Mouse (Mus musculus): ENCODE data around the gene Asgr1. TPM values are rescaled to one million over a fixed set of nuclear protein-coding genes. Genes with fewer than 3 reads are reported as not detected.
A peak's percentile ranks its signal among the peaks of the same experiment; 100 is the strongest.
"Not testable (repeated sequence)": the region's sequence is repeated elsewhere in the genome, so short reads cannot be mapped to it uniquely, and the experiment has no call there.

Gene Asgr1
- polyA plus RNA-seq, 1 experiment = 3.5 TPM

DNA sequence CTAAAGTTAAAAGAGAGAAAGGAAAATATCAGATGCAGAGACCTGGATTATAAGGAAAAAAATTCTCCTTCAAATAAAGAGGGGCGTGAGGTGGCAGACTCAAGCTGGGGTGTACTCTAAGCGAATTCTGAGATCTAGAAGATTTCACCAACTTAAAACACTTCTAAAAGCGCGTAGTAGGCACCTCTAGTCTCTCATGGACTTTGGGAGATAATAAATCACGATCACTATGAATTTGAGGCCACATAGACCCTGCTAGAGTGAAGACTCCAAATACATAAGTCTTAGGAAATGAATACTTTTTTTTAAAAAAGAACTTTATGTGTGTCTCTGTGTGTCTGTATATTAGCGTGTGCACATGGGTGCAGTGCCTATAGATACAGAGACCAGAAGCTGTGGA is 38.2 kb upstream of the Asgr1 start:
- TF ChIP-seq CTCF (IDR thresholded peaks at IDR 0.05; ENCODE audit: extremely low read depth, insufficient read depth, low read length) = no peak
- TF ChIP-seq POLR2A (IDR thresholded peaks at IDR 0.05; ENCODE audit: extremely low read depth, insufficient read depth, low read length) = no peak
- no peak overlapping the region for H3K27ac ChIP-seq (ENCODE audit: insufficient read depth, low read length)
- H3K4me1 ChIP-seq (ENCODE audit: control insufficient read depth, insufficient read depth, low read length) = peaks cover 4% of the 10 kb centered on the region; the same call in 1 of the 2 replicates
- peak overlapping the region; percentile 68; the same call in 1 of the 2 replicates for H3K4me3 ChIP-seq (ENCODE audit: insufficient read depth, low read length)

DNA sequence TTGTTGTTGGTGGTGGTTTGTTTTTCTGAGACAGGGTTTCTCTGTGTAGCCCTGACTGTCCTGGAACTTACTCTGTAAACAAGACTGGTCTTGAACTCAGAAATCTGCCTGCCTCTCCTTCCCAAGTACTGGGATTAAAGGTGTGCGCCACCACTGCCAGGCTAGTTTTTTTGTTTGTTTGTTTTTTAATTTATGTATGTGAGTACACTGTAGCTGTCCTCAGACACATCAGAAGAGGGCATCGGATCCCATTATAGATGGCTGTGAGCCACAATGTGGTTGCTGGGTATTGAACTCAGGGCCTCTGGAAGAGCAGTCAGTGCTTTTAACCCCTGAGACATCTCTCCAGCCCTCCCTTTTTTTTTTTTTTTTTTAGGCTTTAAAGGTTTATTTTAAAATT is 37.7 kb upstream of the Asgr1 start:
- not testable (repeated sequence) for H3K4me1 ChIP-seq (ENCODE audit: control insufficient read depth, insufficient read depth, low read length); H3K27ac ChIP-seq (ENCODE audit: insufficient read depth, low read length); H3K4me3 ChIP-seq (ENCODE audit: insufficient read depth, low read length)

DNA sequence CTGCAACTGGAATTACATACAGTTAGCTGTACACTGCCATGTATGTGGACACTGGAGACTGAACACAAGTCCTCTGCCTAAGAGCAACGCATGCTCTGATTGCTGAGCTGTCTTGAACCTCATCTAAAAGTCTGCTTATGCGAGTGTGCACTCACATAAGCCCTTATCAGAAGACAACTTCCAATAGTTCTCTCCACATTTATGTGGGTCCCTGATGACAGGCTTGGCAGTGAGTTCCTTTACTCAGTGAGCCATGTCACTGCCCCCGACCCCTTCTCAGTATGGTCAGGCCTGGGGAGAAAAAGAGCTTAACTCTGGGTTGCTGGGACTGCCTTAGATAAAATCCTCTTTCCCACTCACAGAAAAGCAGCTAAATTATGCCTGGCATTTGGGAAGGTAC is 37.2 kb upstream of the Asgr1 start, which contains the start of gene Dlg4:
Gene Dlg4, plus strand, starts transcription at position 274 of the 400 bp plus-strand sequence.
- peak within 1 kb of the TSS; percentile 34 for H3K4me3 ChIP-seq (ENCODE audit: insufficient read depth, low read length)
- H3K27ac ChIP-seq (ENCODE audit: insufficient read depth, low read length) = peak within 1 kb of the TSS; percentile 13; the same call in 1 of the 2 replicates
- TF ChIP-seq POLR2A (IDR thresholded peaks at IDR 0.05; ENCODE audit: extremely low read depth, insufficient read depth, low read length) = no peak
- TF ChIP-seq CTCF (IDR thresholded peaks at IDR 0.05; ENCODE audit: extremely low read depth, insufficient read depth, low read length) = no peak
- peaks cover 4% of the 10 kb centered on the region; the same call in 1 of the 2 replicates for H3K4me1 ChIP-seq (ENCODE audit: control insufficient read depth, insufficient read depth, low read length)

DNA sequence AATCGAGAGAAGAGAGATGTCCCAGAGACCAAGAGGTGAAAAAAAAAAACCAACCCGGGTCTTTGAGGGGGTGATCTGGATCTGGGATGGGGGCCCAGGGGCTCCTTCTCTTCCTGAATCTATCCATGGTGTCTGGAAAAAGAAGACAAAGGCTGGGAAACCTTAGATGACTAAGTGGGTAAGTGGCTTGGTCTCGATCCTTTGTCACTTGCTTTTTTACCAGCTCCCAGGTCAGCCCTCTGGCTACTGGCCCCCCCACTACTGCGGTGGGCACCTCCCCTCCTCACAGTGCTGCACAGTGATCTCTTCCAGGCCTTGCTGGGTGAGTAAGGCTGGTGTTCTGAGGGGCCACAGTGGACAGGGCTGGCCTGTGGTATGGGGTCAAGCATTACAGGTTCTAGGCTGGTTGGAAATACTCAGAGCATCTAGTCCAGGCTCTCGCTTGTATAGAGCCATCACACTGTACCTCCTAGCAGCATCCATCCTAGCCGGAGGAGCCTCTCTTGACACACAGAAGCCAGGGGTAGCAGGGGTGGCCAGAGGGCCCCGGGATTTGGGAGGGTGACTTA is 36.6 kb upstream of the Asgr1 start:
- Histone ChIP-seq H3K4me3 (ENCODE audit: insufficient read depth, low read length) (peak overlapping the region; percentile 34; the same call in 1 of the 2 replicates), H3K4me1 (ENCODE audit: control insufficient read depth, insufficient read depth, low read length) (peaks cover 4% of the 10 kb centered on the region; the same call in 1 of the 2 replicates), H3K27ac (ENCODE audit: insufficient read depth, low read length) (0 out of 2 replicates have a peak overlapping the region, but pooled peaks have one; percentile 13)
- TF ChIP-seq CTCF (IDR thresholded peaks at IDR 0.05; ENCODE audit: extremely low read depth, insufficient read depth, low read length) = no peak
- no peak for TF ChIP-seq POLR2A (IDR thresholded peaks at IDR 0.05; ENCODE audit: extremely low read depth, insufficient read depth, low read length)

DNA sequence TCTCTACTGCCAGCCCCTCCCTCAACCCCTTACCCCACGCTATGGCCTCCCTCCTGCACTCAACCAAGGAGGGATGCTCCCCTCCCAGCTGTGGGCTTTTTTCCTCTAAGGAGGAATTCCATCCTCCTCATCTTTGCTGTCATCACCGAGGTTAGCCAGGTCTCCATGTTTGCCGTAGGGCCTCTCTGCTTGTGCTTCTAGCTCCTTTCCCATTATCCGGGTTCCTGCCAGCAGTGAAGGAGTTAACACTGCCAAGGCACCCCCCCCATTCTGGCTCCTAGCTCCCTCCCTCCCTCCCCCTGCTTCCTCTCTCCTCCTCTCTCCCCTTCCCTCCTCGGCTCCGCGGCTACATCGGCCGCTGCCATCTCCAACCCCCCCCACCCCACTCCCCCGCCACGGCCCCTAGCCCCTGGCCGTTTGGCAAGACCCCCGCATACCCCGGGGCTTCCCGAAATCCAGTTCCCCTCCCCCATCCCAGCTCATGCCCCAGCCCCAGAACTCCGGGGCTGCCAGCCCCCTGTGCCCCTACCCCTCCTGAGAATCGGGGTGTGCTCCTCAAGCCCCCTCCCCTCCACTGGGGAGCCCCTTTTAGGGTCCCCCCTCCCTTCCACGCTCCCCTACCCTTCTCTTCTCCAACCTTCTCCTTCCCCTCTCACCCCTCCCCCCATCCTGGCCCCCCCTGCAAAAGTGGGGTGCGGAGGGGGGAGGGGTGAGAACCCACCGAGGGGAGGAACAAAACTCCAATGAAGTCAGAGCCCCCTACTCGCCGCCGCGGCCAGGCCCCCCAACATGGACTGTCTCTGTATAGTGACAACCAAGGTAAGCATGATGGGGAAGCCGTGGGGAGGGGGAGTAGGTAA is 35.5 kb upstream of the Asgr1 start:
- Histone ChIP-seq H3K27ac (ENCODE audit: insufficient read depth, low read length) (peak overlapping the region; percentile 62), H3K4me1 (ENCODE audit: control insufficient read depth, insufficient read depth, low read length) (peaks cover 4% of the 10 kb centered on the region; the same call in 1 of the 2 replicates), H3K4me3 (ENCODE audit: insufficient read depth, low read length) (peak overlapping the region; percentile 34)
- TF ChIP-seq CTCF (IDR thresholded peaks at IDR 0.05; ENCODE audit: extremely low read depth, insufficient read depth, low read length) (no peak), POLR2A (IDR thresholded peaks at IDR 0.05; ENCODE audit: extremely low read depth, insufficient read depth, low read length) (peak; percentile 38; the same call in 1 of the 2 replicates)

DNA sequence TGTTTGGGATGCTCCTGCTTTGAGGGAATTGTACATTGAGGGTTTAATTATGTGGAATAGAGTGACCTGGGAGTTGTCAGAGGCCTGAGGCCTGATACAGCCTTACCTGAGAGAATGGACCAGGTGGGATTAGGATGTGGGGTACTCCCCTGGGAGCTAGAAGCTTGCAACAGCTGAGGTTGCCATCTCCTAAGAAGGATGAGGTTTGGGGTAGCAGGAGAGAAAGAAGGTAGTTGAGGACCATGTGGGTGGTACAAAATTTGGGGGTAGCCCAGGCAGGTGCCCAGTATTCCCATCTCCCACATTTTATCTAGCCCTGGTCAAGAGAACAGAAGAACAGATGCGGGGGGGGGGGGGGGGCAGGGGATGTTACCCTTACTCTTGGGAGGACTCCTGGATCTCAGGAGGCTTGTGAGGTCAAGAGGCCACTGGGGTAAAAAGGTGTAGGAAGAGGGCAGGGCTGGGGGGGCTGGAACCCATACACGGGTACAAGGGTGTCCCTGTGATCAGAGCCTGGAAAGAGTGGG is 34.3 kb upstream of the Asgr1 start:
- Histone ChIP-seq H3K4me1 (ENCODE audit: control insufficient read depth, insufficient read depth, low read length) (peaks cover 5% of the 10 kb centered on the region; the same call in 1 of the 2 replicates), H3K27ac (ENCODE audit: insufficient read depth, low read length) (peak overlapping the region; percentile 62; the same call in 1 of the 2 replicates)
- no peak for TF ChIP-seq CTCF (IDR thresholded peaks at IDR 0.05; ENCODE audit: extremely low read depth, insufficient read depth, low read length)
- no peak for TF ChIP-seq POLR2A (IDR thresholded peaks at IDR 0.05; ENCODE audit: extremely low read depth, insufficient read depth, low read length)

DNA sequence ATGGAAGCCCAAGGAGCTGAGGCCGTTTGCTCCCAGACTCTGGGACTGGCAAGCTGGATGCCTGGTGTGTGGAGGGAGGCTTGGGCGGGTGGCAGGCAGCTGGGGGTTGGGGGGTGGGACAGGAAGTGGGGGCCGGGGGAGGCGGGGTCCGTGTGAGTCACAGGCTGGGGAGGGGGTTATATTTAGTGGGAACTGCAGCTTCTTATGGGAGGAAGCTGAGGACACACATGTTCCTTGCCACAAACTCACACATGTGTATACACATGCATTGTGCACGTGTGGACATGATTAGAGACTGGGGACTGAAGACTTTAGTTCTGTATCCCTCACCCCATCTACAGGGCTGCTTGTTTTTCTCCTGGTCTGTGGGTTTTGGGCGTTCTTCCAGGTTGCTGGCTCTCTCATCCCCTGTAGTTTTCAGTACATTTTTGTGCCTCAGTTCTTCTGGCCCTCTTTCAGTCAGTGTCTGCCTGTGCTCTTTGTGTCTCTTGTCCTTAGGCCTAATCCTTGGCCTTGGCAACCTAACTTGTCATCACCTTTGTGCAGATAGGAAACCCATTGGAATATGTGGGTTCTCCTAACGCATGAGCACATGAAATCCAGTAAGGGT is 33.8 kb upstream of the Asgr1 start:
- peaks cover 3% of the 10 kb centered on the region; the same call in 1 of the 2 replicates for H3K4me1 ChIP-seq (ENCODE audit: control insufficient read depth, insufficient read depth, low read length)
- TF ChIP-seq CTCF (IDR thresholded peaks at IDR 0.05; ENCODE audit: extremely low read depth, insufficient read depth, low read length) (no peak), POLR2A (IDR thresholded peaks at IDR 0.05; ENCODE audit: extremely low read depth, insufficient read depth, low read length) (peak; percentile 60; the same call in 1 of the 2 replicates)
- peak overlapping the region; percentile 34 for H3K4me3 ChIP-seq (ENCODE audit: insufficient read depth, low read length)
- H3K27ac ChIP-seq (ENCODE audit: insufficient read depth, low read length) = peak overlapping the region; percentile 5; the same call in 1 of the 2 replicates

More for the DNA sequence above, 34.3 kb upstream of the Asgr1 start:
- peak overlapping the region; percentile 34 for H3K4me3 ChIP-seq (ENCODE audit: insufficient read depth, low read length)

DNA sequence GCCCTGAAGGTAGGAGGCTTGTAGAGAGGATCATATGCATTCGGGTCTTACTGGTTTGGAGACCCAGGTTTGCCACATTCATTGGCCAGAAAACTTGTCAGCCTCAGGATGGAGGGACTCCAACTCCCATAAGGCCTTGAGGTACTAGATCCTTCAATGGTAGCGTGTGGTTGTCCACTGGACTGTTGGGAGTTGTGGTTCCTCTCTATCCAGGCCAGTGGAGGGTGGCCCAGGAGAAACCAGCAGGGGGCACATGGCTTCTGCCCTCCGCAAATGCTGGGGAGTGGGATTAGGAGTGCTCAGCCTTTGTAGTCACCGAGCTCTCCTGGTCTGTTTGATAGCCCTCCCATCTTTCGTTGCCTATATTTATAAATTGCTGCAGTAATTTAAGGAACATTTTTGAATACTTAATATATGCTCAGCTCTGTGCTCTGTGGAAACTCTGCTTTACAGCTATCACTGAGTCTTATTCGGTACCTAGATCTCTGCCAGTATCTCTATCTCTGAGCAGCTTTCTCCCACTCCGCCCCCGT is 33.1 kb upstream of the Asgr1 start:
- peaks cover 3% of the 10 kb centered on the region; the same call in 1 of the 2 replicates for H3K4me1 ChIP-seq (ENCODE audit: control insufficient read depth, insufficient read depth, low read length)
- 0 out of 2 replicates have a peak overlapping the region, but pooled peaks have one; percentile 5 for H3K27ac ChIP-seq (ENCODE audit: insufficient read depth, low read length)
- peak overlapping the region; percentile 34 for H3K4me3 ChIP-seq (ENCODE audit: insufficient read depth, low read length)
- TF ChIP-seq POLR2A (IDR thresholded peaks at IDR 0.05; ENCODE audit: extremely low read depth, insufficient read depth, low read length) = 0 out of 2 replicates have a peak, but pooled peaks have one; percentile 5
- TF ChIP-seq CTCF (IDR thresholded peaks at IDR 0.05; ENCODE audit: extremely low read depth, insufficient read depth, low read length) = peak; percentile 38

All from cortical plate, adult 2 months (tissue).